Mouse (Mus musculus): ENCODE data around the gene Lrba.

The Lrba gene

GRCm38 (mm10) chr3:86224564-86225421, at the start of gene Lrba:
Gene Lrba, plus strand, starts transcription at chr3:86224680.
- in situ Hi-C loops (cut with MboI; ENCODE audit: low sequenced_read_pairs), result no loop called here

- in situ Hi-C loops (cut with MboI; ENCODE audit: low sequenced_read_pairs), result no loop called here
These were observed 44.8 kb upstream of the Lrba start for GRCm38 (mm10) chr3:86179714-86180113.

DNA sequence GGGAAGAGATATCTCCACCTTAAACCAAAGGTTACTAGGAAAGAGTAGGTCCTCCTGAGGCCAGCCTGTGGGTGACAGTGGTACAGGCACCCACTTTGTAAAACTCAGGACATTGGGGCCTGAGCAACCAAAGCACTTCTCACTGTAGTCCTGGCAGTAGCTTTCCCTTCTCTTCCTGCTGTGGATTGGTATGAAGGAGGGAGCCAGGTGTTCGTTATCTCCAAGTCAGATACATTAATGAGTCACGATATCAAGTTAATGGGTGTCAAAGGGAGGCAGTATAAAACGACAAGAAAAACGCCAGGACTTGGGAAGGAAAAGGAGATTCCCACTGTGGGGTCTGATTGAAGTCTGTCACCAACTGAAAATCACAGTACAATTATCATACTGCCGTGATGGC, 43.4 kb upstream of the Lrba start:
- in situ Hi-C loops (cut with MboI; ENCODE audit: low sequenced_read_pairs), result no loop called here

GRCm38 (mm10) chr3:86184546-86184945, 39.9 kb upstream of the Lrba start:
- in situ Hi-C loops (cut with MboI; ENCODE audit: low sequenced_read_pairs), result no loop called here

GRCm38 (mm10) chr3:86187736-86188389, 36.6 kb upstream of the Lrba start:
- in situ Hi-C loops (cut with MboI; ENCODE audit: low sequenced_read_pairs), result no loop called here

GRCm38 (mm10) chr3:86195981-86196380, 28.5 kb upstream of the Lrba start:
- in situ Hi-C loops (cut with MboI; ENCODE audit: low sequenced_read_pairs), result no loop called here

- in situ Hi-C loops (cut with MboI; ENCODE audit: low sequenced_read_pairs), result no loop called here
These were observed 28.0 kb upstream of the Lrba start for GRCm38 (mm10) chr3:86196471-86196870.

GRCm38 (mm10) chr3:86201645-86202175, 22.8 kb upstream of the Lrba start:
- in situ Hi-C loops (cut with MboI; ENCODE audit: low sequenced_read_pairs), result no loop called here

DNA sequence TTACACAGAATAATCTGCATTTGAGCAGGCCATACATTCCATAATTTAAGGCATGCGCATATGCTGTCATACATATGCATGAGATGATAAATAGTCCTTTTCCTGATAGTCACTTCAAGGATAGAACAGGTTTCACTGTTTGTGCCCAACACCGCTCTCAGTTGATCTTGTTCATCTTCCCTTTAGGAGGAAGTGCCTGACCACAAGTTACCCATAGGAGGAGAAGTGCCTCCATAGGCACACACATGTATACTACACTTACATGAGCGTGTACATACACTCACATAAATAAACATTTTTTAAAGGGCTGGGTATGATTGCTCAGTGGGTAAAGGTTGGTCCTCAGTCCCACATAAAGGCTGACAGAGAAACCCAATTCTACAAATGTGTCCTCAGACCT, 22.0 kb upstream of the Lrba start:
- in situ Hi-C loops (cut with MboI; ENCODE audit: low sequenced_read_pairs), result no loop called here

GRCm38 (mm10) chr3:86204608-86205358, 19.7 kb upstream of the Lrba start:
- in situ Hi-C loops (cut with MboI; ENCODE audit: low sequenced_read_pairs), result no loop called here

- in situ Hi-C loops (cut with MboI; ENCODE audit: low sequenced_read_pairs), result no loop called here
These were observed 17.9 kb upstream of the Lrba start for GRCm38 (mm10) chr3:86206556-86206955.

DNA sequence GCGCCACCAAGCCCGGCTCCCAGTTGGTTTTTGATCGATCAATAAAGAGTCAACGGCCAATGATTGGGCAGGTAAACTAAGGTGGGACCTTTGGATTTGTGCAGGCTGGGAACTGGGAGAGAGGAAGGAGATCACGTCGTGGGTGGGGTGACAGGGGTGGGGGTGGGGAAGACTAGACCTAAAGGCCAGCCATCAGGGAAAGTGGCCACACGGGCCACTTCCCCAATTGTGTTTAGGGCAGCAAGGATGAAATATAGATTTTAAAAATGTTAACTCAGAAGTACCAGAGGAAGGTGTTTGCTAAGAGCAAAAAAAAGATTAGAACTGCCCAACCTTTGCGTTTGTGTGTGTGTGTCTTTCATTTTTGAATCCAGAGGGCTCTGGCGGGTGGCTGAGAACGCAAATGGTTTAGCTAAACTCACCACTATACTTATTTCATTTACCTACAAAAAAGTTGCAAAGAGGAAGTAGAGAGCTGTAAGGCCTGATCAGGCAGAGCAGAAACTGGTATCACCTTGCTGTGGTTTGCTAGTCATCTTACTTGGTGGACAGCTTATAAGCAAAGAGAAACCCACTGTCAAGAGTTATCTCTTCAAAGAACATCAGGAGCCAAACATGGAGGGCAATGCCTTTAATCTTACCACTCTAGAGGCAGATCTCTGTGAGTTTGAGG, 14.1 kb upstream of the Lrba start:
- in situ Hi-C loops (cut with MboI; ENCODE audit: low sequenced_read_pairs), result no loop called here

DNA sequence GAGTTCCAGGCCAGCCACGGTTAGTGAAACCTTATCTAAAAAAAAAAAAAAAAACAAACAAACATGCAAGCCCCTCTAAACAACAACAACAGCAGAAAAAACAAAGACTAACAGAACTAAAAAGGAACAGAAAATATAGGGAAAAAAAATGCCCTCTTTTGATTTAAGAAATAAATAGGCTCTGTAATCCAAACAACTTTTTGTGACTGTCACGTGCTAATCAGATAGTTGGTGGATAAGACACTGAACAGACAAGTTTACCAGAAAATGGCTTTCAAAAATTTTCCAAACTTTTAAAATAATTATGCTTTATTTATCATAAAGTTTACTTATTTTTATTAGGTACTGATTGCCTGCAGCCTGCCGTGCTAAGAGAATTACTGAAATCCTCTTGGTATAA, 13.5 kb upstream of the Lrba start:
- in situ Hi-C loops (cut with MboI; ENCODE audit: low sequenced_read_pairs), result no loop called here

- in situ Hi-C loops (cut with MboI; ENCODE audit: low sequenced_read_pairs), result no loop called here
These were observed 10.2 kb upstream of the Lrba start for GRCm38 (mm10) chr3:86214248-86214647.

- in situ Hi-C loops (cut with MboI; ENCODE audit: low sequenced_read_pairs), result no loop called here
These were observed 706 bp upstream of the Lrba start for GRCm38 (mm10) chr3:86223634-86224313.

DNA sequence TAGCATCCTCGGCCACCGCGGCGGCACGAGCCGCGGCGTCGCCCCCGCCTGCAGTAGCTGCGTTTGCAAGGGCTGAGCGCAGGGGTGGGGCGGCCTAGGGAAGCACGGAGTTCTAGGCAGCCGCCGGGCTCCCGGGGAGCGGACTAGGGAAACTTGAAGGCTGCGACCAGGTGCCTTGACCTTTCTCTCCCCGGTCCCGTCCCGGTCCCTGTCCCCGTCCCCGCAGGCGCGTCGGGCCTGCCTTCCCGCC, 241 bp upstream of the Lrba start:
- in situ Hi-C loops (cut with MboI; ENCODE audit: low sequenced_read_pairs), result no loop called here

GRCm38 (mm10) chr3:86231532-86232086, 7.1 kb downstream of the Lrba start:
- in situ Hi-C loops (cut with MboI; ENCODE audit: low sequenced_read_pairs), result no loop called here

DNA sequence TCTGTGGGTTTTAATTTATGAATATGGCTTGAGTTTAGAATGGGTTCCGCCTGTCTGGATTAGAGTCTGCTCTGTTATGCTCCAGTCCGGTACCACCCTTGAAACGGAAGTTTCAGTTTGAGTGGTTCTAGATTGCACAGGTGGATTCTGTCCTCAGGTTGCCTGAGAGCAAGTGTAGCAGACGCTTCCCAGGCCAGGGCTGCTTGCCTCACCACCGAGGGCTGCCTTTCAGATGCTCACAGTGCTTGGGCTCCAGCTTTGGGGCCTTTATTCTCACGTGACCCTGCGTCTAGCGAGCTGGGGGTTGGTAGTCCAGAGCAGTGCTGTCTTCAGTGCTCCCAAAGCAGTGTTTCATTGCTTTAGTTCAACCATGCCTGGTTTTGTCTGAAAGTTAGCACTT, 22.7 kb downstream of the Lrba start:
- in situ Hi-C loops (cut with MboI; ENCODE audit: low sequenced_read_pairs), result no loop called here

GRCm38 (mm10) chr3:86251212-86251611, 26.7 kb downstream of the Lrba start:
- in situ Hi-C loops (cut with MboI; ENCODE audit: low sequenced_read_pairs), result no loop called here

GRCm38 (mm10) chr3:86252588-86252987, 28.1 kb downstream of the Lrba start:
- in situ Hi-C loops (cut with MboI; ENCODE audit: low sequenced_read_pairs), result no loop called here
